Mouse (Mus musculus): Measurements from ENCODE around the gene Slc16a10.

Gene Slc16a10

DNA sequence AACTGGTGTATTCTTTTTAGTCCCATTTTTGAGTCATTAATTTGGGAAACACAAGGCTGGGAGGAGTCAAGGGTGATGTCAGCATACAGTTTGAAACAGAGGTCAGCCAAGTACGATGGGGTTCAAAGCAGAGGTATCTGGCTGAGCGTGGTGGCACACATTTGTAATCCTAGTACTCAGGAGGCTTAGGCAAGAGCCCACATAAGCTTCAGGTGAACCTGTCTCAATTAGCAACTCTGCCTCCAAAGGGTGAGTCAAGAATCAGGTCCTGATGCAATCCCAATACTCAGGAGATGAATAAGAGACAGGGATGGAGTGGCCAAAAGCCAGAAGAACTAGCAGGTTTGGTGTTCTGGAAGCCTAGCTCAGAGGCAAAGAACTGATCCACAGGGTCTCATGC is 109.2 kb downstream of the Slc16a10 start:
- H3K4me1 ChIP-seq (replicated peaks; ENCODE audit: low read depth, low read length): no peaks in the 10 kb centered on the region
- no peaks in the 10 kb centered on the region for H3K36me3 ChIP-seq (ENCODE audit: insufficient read depth, low read length)
- TF ChIP-seq NANOG (IDR thresholded peaks at IDR 0.05; ENCODE audit: borderline replicate concordance, low read length) (no peak), CTCF (conservative IDR thresholded peaks at IDR 0.05; ENCODE audit: low read length) (no peak), POU5F1 (IDR thresholded peaks at IDR 0.05; ENCODE audit: borderline replicate concordance, low read length) (no peak)
- no peak overlapping the region for H3K4me3 ChIP-seq (replicated peaks; ENCODE audit: low read length)
- peaks cover 28% of the 10 kb centered on the region for H3K27me3 ChIP-seq (ENCODE audit: insufficient read depth, low read length)
- peaks cover 8% of the 10 kb centered on the region for H3K9me3 ChIP-seq (ENCODE audit: low read length)

DNA sequence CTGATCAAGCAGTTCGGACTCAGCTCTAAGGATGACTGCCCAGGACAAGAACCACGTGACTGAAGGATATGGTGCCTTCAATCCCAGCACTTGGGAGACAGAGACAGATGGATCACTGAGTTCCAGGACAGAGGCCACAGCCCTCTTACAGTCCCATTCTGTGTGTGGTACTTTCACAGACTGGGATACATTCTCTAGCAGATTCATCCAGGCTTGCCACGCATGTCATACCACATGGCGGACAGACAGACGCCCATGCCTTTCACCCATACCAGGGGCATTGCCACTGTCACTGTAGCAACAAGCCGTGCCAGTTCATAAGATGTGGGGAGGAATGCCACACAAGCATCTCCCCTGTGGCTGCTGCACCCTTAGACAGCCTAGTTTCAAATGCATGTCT is 111.3 kb downstream of the Slc16a10 start:
- H3K4me1 ChIP-seq (replicated peaks; ENCODE audit: low read depth, low read length): no peaks in the 10 kb centered on the region
- no peaks in the 10 kb centered on the region for H3K36me3 ChIP-seq (ENCODE audit: insufficient read depth, low read length)
- H3K9me3 ChIP-seq (ENCODE audit: low read length): peaks cover 17% of the 10 kb centered on the region
- TF ChIP-seq CTCF (conservative IDR thresholded peaks at IDR 0.05; ENCODE audit: low read length): no peak
- no peak for TF ChIP-seq POU5F1 (IDR thresholded peaks at IDR 0.05; ENCODE audit: borderline replicate concordance, low read length)
- no peak for TF ChIP-seq NANOG (IDR thresholded peaks at IDR 0.05; ENCODE audit: borderline replicate concordance, low read length)
- H3K4me3 ChIP-seq (replicated peaks; ENCODE audit: low read length): no peak overlapping the region
- peaks cover 41% of the 10 kb centered on the region for H3K27me3 ChIP-seq (ENCODE audit: insufficient read depth, low read length)

- TF ChIP-seq CTCF (conservative IDR thresholded peaks at IDR 0.05; ENCODE audit: low read length) (no peak), NANOG (IDR thresholded peaks at IDR 0.05; ENCODE audit: borderline replicate concordance, low read length) (no peak), POU5F1 (IDR thresholded peaks at IDR 0.05; ENCODE audit: borderline replicate concordance, low read length) (no peak)
- peaks cover 52% of the 10 kb centered on the region for H3K27me3 ChIP-seq (ENCODE audit: insufficient read depth, low read length)
- H3K9me3 ChIP-seq (ENCODE audit: low read length): peaks cover 17% of the 10 kb centered on the region
- peaks cover 5% of the 10 kb centered on the region; the same call in 1 of the 2 replicates for H3K4me1 ChIP-seq (replicated peaks; ENCODE audit: low read depth, low read length)
- H3K4me3 ChIP-seq (replicated peaks; ENCODE audit: low read length): no peak overlapping the region
- H3K36me3 ChIP-seq (ENCODE audit: insufficient read depth, low read length): no peaks in the 10 kb centered on the region
Measured at GRCm38 (mm10) chr10:40029610-40030009, 112.4 kb downstream of the Slc16a10 start.

DNA sequence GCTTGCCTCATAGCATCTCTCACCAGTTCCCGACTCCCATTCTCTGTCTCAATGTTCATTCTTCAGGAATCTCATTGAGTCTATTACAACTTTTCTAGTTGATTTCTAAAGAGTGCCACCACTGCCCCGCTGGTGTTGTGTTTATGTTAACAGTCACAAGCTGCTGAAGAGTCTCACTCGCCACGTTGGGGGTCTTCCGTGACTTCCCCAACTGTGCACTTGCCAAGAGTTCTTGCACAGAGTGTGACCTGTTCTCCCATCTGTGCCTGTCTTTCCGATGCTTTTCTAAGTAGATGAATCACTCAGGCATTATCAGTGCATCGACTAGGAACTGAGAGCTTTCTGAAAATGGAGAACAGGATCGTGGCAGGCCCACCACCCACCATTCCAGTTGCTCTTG is 114.0 kb downstream of the Slc16a10 start:
- Histone ChIP-seq H3K27me3 (ENCODE audit: insufficient read depth, low read length) (peaks cover 65% of the 10 kb centered on the region), H3K4me3 (replicated peaks; ENCODE audit: low read length) (no peak overlapping the region), H3K9me3 (ENCODE audit: low read length) (peaks cover 17% of the 10 kb centered on the region), H3K4me1 (replicated peaks; ENCODE audit: low read depth, low read length) (peaks cover 11% of the 10 kb centered on the region; the same call in 1 of the 2 replicates), H3K36me3 (ENCODE audit: insufficient read depth, low read length) (no peaks in the 10 kb centered on the region)
- no peak for TF ChIP-seq CTCF (conservative IDR thresholded peaks at IDR 0.05; ENCODE audit: low read length)

DNA sequence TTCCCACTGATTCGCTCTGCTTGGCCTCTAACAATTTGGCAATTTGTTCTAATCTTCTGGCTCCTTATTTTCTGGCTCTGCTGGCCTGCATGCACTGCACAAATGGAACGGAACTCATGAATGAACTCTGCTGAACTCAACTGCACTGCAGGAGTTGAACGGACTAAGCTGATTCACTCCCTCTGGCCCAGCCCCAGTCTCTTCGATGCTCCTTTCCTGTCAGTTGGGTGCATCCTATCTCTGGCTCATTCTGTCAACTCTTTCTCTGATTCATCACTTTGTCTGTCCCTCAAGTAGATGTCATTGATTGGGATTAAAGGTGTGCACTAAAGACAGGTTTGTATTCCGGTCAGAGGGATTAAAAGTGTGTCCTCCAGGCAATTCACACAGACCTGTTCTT is 115.5 kb downstream of the Slc16a10 start:
- peaks cover 17% of the 10 kb centered on the region for H3K9me3 ChIP-seq (ENCODE audit: low read length)
- no peak overlapping the region for H3K4me3 ChIP-seq (replicated peaks; ENCODE audit: low read length)
- H3K27me3 ChIP-seq (ENCODE audit: insufficient read depth, low read length): peaks cover 73% of the 10 kb centered on the region
- TF ChIP-seq POU5F1 (IDR thresholded peaks at IDR 0.05; ENCODE audit: borderline replicate concordance, low read length) (no peak), CTCF (conservative IDR thresholded peaks at IDR 0.05; ENCODE audit: low read length) (no peak), NANOG (IDR thresholded peaks at IDR 0.05; ENCODE audit: borderline replicate concordance, low read length) (no peak)
- peaks cover 11% of the 10 kb centered on the region; the same call in 1 of the 2 replicates for H3K4me1 ChIP-seq (replicated peaks; ENCODE audit: low read depth, low read length)
- no peaks in the 10 kb centered on the region for H3K36me3 ChIP-seq (ENCODE audit: insufficient read depth, low read length)

- H3K4me1 ChIP-seq (replicated peaks; ENCODE audit: low read depth, low read length): peaks cover 11% of the 10 kb centered on the region; the same call in 1 of the 2 replicates
- H3K36me3 ChIP-seq (ENCODE audit: insufficient read depth, low read length): no peaks in the 10 kb centered on the region
- H3K27me3 ChIP-seq (ENCODE audit: insufficient read depth, low read length): peaks cover 75% of the 10 kb centered on the region
- TF ChIP-seq POU5F1 (IDR thresholded peaks at IDR 0.05; ENCODE audit: borderline replicate concordance, low read length) (no peak), NANOG (IDR thresholded peaks at IDR 0.05; ENCODE audit: borderline replicate concordance, low read length) (no peak), CTCF (conservative IDR thresholded peaks at IDR 0.05; ENCODE audit: low read length) (no peak)
- H3K4me3 ChIP-seq (replicated peaks; ENCODE audit: low read length): peak overlapping the region; percentile 82
- H3K9me3 ChIP-seq (ENCODE audit: low read length): peaks cover 13% of the 10 kb centered on the region
Measured at GRCm38 (mm10) chr10:40025560-40025959, 116.5 kb downstream of the Slc16a10 start.

DNA sequence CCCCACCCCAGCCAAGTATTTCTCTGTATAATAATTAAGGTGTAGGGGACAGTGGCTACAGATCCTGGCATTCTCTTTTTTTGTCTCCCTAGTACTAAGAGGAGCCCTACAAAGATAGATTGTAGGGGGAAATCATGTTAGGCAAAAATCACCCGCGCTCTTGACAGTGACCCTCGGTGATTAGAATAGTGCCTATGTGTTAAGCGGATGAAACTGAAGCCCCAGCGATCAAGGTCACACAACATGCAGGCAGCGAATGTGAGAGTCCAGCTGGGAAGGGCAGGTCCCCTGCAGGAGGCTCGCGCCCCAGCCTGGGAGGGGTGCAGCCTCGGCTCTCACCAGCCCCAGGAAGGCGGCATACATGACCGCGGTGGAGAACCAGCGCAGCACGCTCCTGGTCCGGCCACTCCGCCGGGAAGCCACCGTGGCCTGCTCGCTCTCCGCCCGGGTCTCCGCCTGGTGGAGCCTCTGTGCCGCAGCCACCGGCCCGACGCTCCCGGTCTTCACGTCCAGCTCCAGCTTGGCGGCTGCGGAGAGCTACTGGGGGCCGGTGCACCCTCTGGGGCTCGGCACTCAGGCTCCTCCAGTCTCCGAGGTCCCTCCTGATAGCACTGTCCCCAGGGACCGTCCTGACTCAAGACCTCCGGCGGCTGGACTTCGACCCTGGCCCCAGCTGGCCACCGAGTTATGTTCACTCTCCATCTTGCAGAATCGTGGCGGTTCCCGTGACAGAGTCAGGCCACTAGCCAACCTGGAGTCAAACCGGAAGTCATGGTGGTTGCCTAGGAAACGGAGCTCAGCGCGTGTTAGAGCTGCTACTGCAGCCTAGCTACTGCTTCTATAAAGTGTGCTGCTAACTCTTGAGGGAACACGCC is 117.3 kb downstream of the Slc16a10 start, which contains the start of gene Mfsd4b1:
Gene Mfsd4b1 (minus strand): TSS at position 715 of the 875 bp plus-strand sequence.
- TF ChIP-seq CTCF (conservative IDR thresholded peaks at IDR 0.05; ENCODE audit: low read length) (no peak), NANOG (IDR thresholded peaks at IDR 0.05; ENCODE audit: borderline replicate concordance, low read length) (no peak), POU5F1 (IDR thresholded peaks at IDR 0.05; ENCODE audit: borderline replicate concordance, low read length) (no peak)
- Histone ChIP-seq H3K9me3 (ENCODE audit: low read length) (peaks cover 9% of the 10 kb centered on the region), H3K4me1 (replicated peaks; ENCODE audit: low read depth, low read length) (peaks cover 11% of the 10 kb centered on the region; the same call in 1 of the 2 replicates), H3K36me3 (ENCODE audit: insufficient read depth, low read length) (no peaks in the 10 kb centered on the region), H3K27me3 (ENCODE audit: insufficient read depth, low read length) (peaks cover 72% of the 10 kb centered on the region), H3K4me3 (replicated peaks; ENCODE audit: low read length) (peak within 1 kb of the TSS; percentile 82)

DNA sequence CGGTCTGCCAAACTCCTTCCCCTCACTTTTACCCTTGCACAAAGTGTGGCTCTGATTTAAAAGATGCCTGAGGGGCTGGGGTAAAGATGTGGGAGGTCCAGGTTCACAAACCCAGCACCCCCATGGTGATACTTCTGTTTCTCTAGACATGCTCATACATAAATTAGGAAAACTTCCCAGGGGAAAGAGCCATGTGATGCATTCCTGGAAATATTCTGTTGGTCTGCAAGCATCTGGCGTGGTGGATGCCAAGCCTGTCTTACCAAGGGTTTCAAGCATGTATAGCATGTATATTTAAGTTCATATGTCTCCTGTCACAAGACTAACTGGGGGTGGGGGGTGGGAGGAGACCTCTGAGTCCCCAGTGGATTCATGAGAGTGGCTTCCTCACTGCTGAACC is 121.7 kb downstream of the Slc16a10 start:
- H3K4me3 ChIP-seq (replicated peaks; ENCODE audit: low read length): no peak overlapping the region
- peaks cover 47% of the 10 kb centered on the region for H3K27me3 ChIP-seq (ENCODE audit: insufficient read depth, low read length)
- no peaks in the 10 kb centered on the region for H3K9me3 ChIP-seq (ENCODE audit: low read length)
- no peaks in the 10 kb centered on the region for H3K36me3 ChIP-seq (ENCODE audit: insufficient read depth, low read length)
- peaks cover 9% of the 10 kb centered on the region; the same call in 1 of the 2 replicates for H3K4me1 ChIP-seq (replicated peaks; ENCODE audit: low read depth, low read length)
- TF ChIP-seq NANOG (IDR thresholded peaks at IDR 0.05; ENCODE audit: borderline replicate concordance, low read length) (no peak), POU5F1 (IDR thresholded peaks at IDR 0.05; ENCODE audit: borderline replicate concordance, low read length) (no peak), CTCF (conservative IDR thresholded peaks at IDR 0.05; ENCODE audit: low read length) (no peak)
